Mouse (Mus musculus): ENCODE measurements around the gene Gc. TPM values are rescaled to one million over a fixed set of nuclear protein-coding genes. Genes with fewer than 3 reads are reported as not detected.

Gene Gc
- polyA plus RNA-seq, 1 experiment from 2014 or later = 3.0 TPM

DNA sequence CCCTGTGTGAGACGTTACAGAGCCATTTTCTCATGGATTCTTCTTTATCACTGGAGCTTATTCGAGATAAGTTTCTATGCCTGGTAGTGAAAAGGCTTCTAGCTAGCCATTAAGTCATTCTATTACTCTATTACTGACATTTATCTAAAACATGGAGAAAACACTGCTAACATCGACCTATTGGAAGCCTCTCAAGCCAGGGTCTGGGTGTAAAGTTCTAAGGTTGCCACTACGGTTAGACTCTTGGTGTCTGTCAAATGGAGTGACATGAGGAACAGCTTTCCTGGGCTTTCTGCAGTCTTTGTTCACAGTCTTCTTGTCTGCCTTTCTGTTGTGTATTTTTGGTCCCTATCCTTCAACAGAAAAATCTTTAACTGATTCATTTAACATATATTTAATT is 4.1 kb upstream of the Gc start:
- no peaks in the 10 kb centered on the region for H3K4me1 ChIP-seq (replicated peaks; ENCODE audit: control insufficient read depth, insufficient read depth, low read length)
- H3K36me3 ChIP-seq (ENCODE audit: control insufficient read depth, insufficient read depth) = no peaks in the 10 kb centered on the region
- H3K27ac ChIP-seq (ENCODE audit: low read depth, low read length) = no peak overlapping the region
- no peaks in the 10 kb centered on the region for H3K9me3 ChIP-seq (ENCODE audit: control insufficient read depth)
- WGBS = 47% methylated on average over 4 of the region's 4 CpGs
- no peak for TF ChIP-seq CTCF (IDR thresholded peaks at IDR 0.05; ENCODE audit: low read depth)
- no peak overlapping the region for H3K4me2 ChIP-seq (replicated peaks; ENCODE audit: low read depth)
- H3K27me3 ChIP-seq (replicated peaks; ENCODE audit: control insufficient read depth, insufficient read depth, low read length) = no peaks in the 10 kb centered on the region
- H3K9ac ChIP-seq (ENCODE audit: low read depth, low read length) = no peak overlapping the region
- no peak overlapping the region for H3K4me3 ChIP-seq (ENCODE audit: low read depth, low read length)
- 0 out of 2 replicates have a peak, but pooled peaks have one; percentile 60 for ATAC-seq

DNA sequence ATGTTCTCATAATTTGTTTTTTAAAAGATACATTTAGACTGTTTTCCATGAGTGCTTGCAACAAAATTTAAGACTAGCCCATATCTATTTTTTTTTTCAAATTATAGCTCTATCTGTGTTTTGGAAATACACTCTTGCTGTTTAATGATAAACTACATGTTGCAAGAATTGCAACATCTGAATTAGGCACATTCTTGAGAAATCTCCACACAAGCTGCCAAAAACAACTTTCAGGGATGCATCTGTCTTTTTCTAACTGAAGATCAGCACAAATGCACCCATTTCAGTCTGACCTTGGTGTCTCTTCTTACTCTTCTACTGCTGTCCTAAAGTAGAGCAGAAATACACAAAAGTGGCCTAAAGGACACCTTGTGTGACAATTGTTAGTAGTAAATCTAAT is 1.9 kb upstream of the Gc start:
- Histone ChIP-seq H3K27me3 (replicated peaks; ENCODE audit: control insufficient read depth, insufficient read depth, low read length) (no peaks in the 10 kb centered on the region), H3K9me3 (ENCODE audit: control insufficient read depth) (no peaks in the 10 kb centered on the region), H3K4me2 (replicated peaks; ENCODE audit: low read depth) (no peak overlapping the region), H3K4me1 (replicated peaks; ENCODE audit: control insufficient read depth, insufficient read depth, low read length) (no peaks in the 10 kb centered on the region), H3K9ac (ENCODE audit: low read depth, low read length) (no peak overlapping the region), H3K27ac (ENCODE audit: low read depth, low read length) (no peak overlapping the region), H3K4me3 (ENCODE audit: low read depth, low read length) (no peak overlapping the region), H3K36me3 (ENCODE audit: control insufficient read depth, insufficient read depth) (no peaks in the 10 kb centered on the region)
- TF ChIP-seq CTCF (IDR thresholded peaks at IDR 0.05; ENCODE audit: low read depth) = no peak
- no peak for ATAC-seq

DNA sequence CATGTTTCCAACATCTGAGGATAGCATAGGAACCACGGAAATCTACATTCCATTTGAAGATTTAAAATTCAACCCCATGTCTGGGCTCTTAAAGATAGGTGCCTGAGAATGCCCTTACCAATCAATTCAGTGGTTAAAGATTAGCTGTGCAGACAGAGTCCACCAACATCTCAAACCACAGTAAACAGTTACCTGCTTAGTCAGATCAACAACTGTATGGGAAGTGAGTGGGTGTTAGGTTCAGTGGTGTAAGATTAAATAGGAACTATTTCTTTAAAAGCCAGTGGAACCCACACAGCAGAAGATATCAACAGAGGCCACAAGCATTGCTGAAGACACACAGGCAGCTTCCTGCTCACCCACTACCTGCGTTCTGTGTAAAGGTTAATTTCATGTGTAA is 1.3 kb upstream of the Gc start:
- no peak for ATAC-seq
- WGBS = 35% methylated on average over 2 of the region's 2 CpGs
- H3K27me3 ChIP-seq (replicated peaks; ENCODE audit: control insufficient read depth, insufficient read depth, low read length) = no peaks in the 10 kb centered on the region
- no peak overlapping the region for H3K4me2 ChIP-seq (replicated peaks; ENCODE audit: low read depth)
- no peak for TF ChIP-seq CTCF (IDR thresholded peaks at IDR 0.05; ENCODE audit: low read depth)
- no peaks in the 10 kb centered on the region for H3K9me3 ChIP-seq (ENCODE audit: control insufficient read depth)
- no peak overlapping the region for H3K9ac ChIP-seq (ENCODE audit: low read depth, low read length)
- H3K27ac ChIP-seq (ENCODE audit: low read depth, low read length) = no peak overlapping the region
- H3K4me1 ChIP-seq (replicated peaks; ENCODE audit: control insufficient read depth, insufficient read depth, low read length) = no peaks in the 10 kb centered on the region
- H3K4me3 ChIP-seq (ENCODE audit: low read depth, low read length) = no peak overlapping the region
- H3K36me3 ChIP-seq (ENCODE audit: control insufficient read depth, insufficient read depth) = no peaks in the 10 kb centered on the region

DNA sequence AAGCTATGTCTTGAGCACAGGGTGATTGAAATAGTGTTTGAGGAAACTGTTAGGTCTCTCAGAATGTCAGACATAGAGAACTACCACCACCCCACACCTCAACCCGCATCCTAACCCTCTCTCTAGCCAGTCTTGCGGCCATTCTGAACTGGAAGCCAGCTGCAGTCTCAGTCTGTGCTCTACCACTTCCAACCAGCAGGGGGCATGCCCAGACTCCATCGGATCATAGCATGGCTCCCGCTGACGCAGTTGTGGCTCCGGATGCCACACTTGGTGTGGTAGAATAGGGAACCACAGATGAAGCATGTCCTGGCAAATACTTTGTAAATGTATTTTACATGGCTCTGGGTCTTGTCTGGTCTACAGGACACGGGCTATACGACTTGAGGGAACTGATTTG is 2.2 kb downstream of the Gc start:
- no peak for ATAC-seq
- Histone ChIP-seq H3K9me3 (ENCODE audit: control insufficient read depth) (no peaks in the 10 kb centered on the region), H3K27ac (ENCODE audit: low read depth, low read length) (no peak overlapping the region), H3K9ac (ENCODE audit: low read depth, low read length) (no peak overlapping the region), H3K4me2 (replicated peaks; ENCODE audit: low read depth) (no peak overlapping the region), H3K4me1 (replicated peaks; ENCODE audit: control insufficient read depth, insufficient read depth, low read length) (no peaks in the 10 kb centered on the region), H3K27me3 (replicated peaks; ENCODE audit: control insufficient read depth, insufficient read depth, low read length) (no peaks in the 10 kb centered on the region), H3K4me3 (ENCODE audit: low read depth, low read length) (no peak overlapping the region), H3K36me3 (ENCODE audit: control insufficient read depth, insufficient read depth) (no peaks in the 10 kb centered on the region)
- TF ChIP-seq CTCF (IDR thresholded peaks at IDR 0.05; ENCODE audit: low read depth) = peak; percentile 88
- 55% methylated on average over 8 of the region's 8 CpGs for WGBS

DNA sequence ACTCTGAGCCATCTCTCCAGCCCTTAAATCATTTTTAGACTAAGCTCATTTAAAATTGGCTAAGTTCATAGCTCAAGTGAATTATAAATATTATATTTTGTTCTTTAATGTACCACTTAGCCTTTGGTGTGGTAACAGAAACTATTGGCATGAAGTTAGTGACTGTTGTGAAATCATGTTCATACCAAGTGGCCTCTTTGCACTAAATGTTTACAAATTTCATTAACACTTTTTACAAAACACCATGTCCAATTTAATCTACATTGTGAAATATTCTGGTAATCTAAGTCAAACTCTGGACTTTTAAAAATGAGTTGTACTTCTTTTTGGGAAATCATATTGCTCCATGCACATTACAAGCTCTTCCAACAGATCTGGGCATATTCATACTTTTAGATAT is 6.9 kb downstream of the Gc start:
- no peaks in the 10 kb centered on the region for H3K27me3 ChIP-seq (replicated peaks; ENCODE audit: control insufficient read depth, insufficient read depth, low read length)
- no peak for ATAC-seq
- no peak overlapping the region for H3K9ac ChIP-seq (ENCODE audit: low read depth, low read length)
- no peaks in the 10 kb centered on the region for H3K4me1 ChIP-seq (replicated peaks; ENCODE audit: control insufficient read depth, insufficient read depth, low read length)
- H3K9me3 ChIP-seq (ENCODE audit: control insufficient read depth) = no peaks in the 10 kb centered on the region
- TF ChIP-seq CTCF (IDR thresholded peaks at IDR 0.05; ENCODE audit: low read depth) = no peak
- H3K4me3 ChIP-seq (ENCODE audit: low read depth, low read length) = no peak overlapping the region
- no peak overlapping the region for H3K27ac ChIP-seq (ENCODE audit: low read depth, low read length)
- H3K36me3 ChIP-seq (ENCODE audit: control insufficient read depth, insufficient read depth) = no peaks in the 10 kb centered on the region
- H3K4me2 ChIP-seq (replicated peaks; ENCODE audit: low read depth) = no peak overlapping the region

DNA sequence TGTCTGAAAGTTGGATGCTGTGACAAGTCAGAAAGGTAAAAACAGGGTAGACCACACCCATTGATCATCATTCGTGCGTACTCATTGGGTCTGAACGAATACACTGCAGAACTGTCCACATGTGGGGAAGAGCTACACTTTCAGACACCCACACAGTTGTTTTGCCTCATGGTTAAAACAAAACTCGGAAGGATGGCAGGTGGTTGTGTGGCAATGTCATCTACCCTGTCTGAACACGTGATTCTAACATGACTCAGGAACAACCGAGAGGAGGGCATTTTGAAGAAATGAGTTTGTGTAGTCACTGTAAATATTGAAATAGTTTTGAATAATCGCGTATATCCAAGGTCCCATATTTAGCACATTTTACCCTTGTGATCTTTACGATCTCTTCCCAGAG is 8.4 kb downstream of the Gc start:
- Histone ChIP-seq H3K4me2 (replicated peaks; ENCODE audit: low read depth) (no peak overlapping the region), H3K27me3 (replicated peaks; ENCODE audit: control insufficient read depth, insufficient read depth, low read length) (no peaks in the 10 kb centered on the region), H3K4me3 (ENCODE audit: low read depth, low read length) (no peak overlapping the region), H3K36me3 (ENCODE audit: control insufficient read depth, insufficient read depth) (no peaks in the 10 kb centered on the region), H3K27ac (ENCODE audit: low read depth, low read length) (no peak overlapping the region), H3K9ac (ENCODE audit: low read depth, low read length) (no peak overlapping the region), H3K9me3 (ENCODE audit: control insufficient read depth) (no peaks in the 10 kb centered on the region), H3K4me1 (replicated peaks; ENCODE audit: control insufficient read depth, insufficient read depth, low read length) (no peaks in the 10 kb centered on the region)
- no peak for ATAC-seq
- WGBS = 84% methylated on average over 9 of the region's 9 CpGs
- TF ChIP-seq CTCF (IDR thresholded peaks at IDR 0.05; ENCODE audit: low read depth) = no peak

DNA sequence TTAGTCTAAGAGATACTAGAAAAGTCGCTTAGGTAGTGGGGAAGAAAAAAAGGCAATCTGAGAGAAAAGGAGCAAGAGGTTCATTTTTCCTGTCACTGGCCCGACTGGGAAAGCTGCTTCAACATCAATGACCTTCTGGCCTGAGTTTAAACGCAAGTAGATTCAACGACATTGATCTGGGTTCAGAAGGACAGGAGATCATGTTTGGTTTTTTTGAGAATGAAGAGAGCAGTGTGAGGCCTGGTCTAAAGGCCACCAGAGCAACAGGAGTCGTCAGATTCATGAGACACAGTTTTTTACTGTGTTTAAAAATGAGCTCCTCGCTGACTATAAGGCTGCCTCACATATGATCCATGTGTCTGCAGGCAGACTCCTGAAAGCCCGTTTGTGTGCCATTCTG is 9.7 kb downstream of the Gc start:
- Histone ChIP-seq H3K4me2 (replicated peaks; ENCODE audit: low read depth) (no peak overlapping the region), H3K27ac (ENCODE audit: low read depth, low read length) (no peak overlapping the region), H3K9me3 (ENCODE audit: control insufficient read depth) (no peaks in the 10 kb centered on the region), H3K4me1 (replicated peaks; ENCODE audit: control insufficient read depth, insufficient read depth, low read length) (no peaks in the 10 kb centered on the region), H3K27me3 (replicated peaks; ENCODE audit: control insufficient read depth, insufficient read depth, low read length) (no peaks in the 10 kb centered on the region), H3K9ac (ENCODE audit: low read depth, low read length) (no peak overlapping the region), H3K36me3 (ENCODE audit: control insufficient read depth, insufficient read depth) (no peaks in the 10 kb centered on the region), H3K4me3 (ENCODE audit: low read depth, low read length) (no peak overlapping the region)
- 47% methylated on average over 7 of the region's 7 CpGs for WGBS
- no peak for TF ChIP-seq CTCF (IDR thresholded peaks at IDR 0.05; ENCODE audit: low read depth)
- ATAC-seq = no peak
